Mouse (Mus musculus): Measurements from ENCODE around the gene Pdzd2. TPM values are rescaled to one million over a fixed set of nuclear protein-coding genes. Genes with fewer than 3 reads are reported as not detected.
A peak's percentile ranks its signal among the peaks of the same experiment; 100 is the strongest.

Gene Pdzd2
- polyA plus RNA-seq, 2 experiments, result 0.19 to 0.89 TPM

DNA sequence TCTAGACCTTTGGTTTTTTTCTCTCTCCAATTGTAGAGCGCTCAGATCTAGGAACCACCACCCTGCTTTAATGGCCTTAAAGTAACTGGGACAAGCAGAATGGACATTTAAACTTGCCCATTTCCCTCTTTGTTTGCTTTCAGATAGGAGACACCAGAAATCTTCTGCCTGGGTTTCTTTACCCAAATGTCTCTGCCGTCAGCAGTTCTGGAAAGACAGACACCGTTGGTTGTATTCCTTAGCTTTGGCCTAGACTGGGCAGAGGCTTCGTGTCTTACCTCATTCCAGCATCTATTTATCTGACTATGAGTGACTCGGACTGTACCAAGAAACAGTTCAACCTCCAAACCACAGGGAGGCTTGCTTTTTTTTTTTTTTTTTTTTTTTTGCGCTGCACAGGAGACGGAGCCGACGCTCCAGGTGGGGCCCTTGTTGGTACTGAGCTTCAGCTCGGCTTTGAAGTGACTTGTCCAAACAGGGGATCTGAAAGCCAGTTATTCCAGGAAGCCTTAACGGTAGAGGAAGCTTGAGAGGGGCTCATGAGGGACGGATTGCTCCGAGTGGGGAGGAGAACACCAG lies 363.1 kb downstream of the Pdzd2 start:
- Histone ChIP-seq H3K36me3 (replicated peaks; ENCODE audit: control insufficient read depth, insufficient read depth, low read depth) (no peaks in the 10 kb centered on the region), H3K4me3 (ENCODE audit: insufficient read depth in 1 of 2, low read depth in 2 of 2, low read length in 2 of 2) (no peak overlapping the region; a peak in 1 of 4 replicates), H3K4me2 (ENCODE audit: low read depth) (peak overlapping the region; percentile 80), H3K9ac (replicated peaks) (no peak overlapping the region; the same call in 1 of the 2 replicates), H3K27ac (no peak overlapping the region), H3K27me3 (ENCODE audit: control insufficient read depth, insufficient read depth, low read length) (no peaks in the 10 kb centered on the region), H3K4me1 (replicated peaks; ENCODE audit: control insufficient read depth in 2 of 2, insufficient read depth in 2 of 2, low read length in 1 of 2) (peaks cover 2 to 8% of the 10 kb centered on the region in 2 experiments; a peak in 3 of 4 replicates), H3K9me3 (ENCODE audit: control insufficient read depth, low read length) (no peaks in the 10 kb centered on the region)
- WGBS (ENCODE audit: insufficient replicate concordance), result 17% methylated on average over 13 of the region's 13 CpGs
- TF ChIP-seq CTCF (IDR thresholded peaks at IDR 0.05; ENCODE audit: low read depth), result no peak
- TF ChIP-seq EP300 (IDR thresholded peaks at IDR 0.05; ENCODE audit: low read depth), result no peak
- ATAC-seq (ENCODE audit: insufficient read depth) (no peak), DNase-seq (ENCODE audit: low read depth in 3 of 3, low spot score in 3 of 3) (no peak)

DNA sequence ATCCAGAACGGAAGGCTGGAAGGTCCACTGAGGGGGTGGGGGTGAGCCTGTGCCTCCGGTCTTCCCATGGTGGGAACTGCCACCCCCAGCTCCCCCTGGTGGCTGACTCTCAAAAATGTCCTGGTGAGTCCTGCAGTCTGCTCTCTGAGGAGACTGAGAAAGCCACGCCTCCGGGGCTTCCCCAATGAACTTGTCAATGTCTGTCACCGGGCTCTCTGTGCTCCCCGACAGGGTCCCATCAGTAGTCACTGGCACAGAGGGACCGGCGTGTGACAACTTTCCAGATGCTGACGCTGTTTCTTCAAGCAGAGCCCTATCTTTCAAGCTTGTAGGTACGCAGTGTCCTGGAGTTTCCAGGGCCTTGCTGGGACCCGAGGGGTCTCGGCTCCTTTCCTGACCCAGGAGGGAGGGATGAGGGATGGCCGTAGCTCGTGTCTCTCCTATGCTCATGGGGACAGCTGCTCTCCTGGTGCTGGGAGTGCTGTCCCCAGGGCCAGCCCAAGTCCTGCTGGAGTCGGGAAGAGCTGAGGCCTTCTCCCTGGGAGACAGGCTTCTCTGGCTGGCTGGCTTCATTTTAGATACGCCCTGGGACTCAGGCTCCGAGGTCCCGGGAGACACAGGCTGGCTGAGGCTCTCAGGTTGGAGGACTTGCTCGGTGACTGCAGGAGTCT lies 363.9 kb downstream of the Pdzd2 start:
- Histone ChIP-seq H3K4me2 (ENCODE audit: low read depth) (peak overlapping the region; percentile 80), H3K4me3 (ENCODE audit: insufficient read depth in 1 of 2, low read depth in 2 of 2, low read length in 2 of 2) (peak overlapping the region; percentile 43 to 51), H3K27ac (no peak overlapping the region), H3K4me1 (replicated peaks; ENCODE audit: control insufficient read depth in 2 of 2, insufficient read depth in 2 of 2, low read length in 1 of 2) (peaks cover 2 to 8% of the 10 kb centered on the region in 2 experiments; a peak in 3 of 4 replicates), H3K36me3 (replicated peaks; ENCODE audit: control insufficient read depth, insufficient read depth, low read depth) (no peaks in the 10 kb centered on the region), H3K27me3 (ENCODE audit: control insufficient read depth, insufficient read depth, low read length) (no peaks in the 10 kb centered on the region), H3K9me3 (ENCODE audit: control insufficient read depth, low read length) (no peaks in the 10 kb centered on the region), H3K9ac (replicated peaks) (peak overlapping the region; percentile 58)
- WGBS (ENCODE audit: insufficient replicate concordance), result 6% methylated on average over 19 of the region's 19 CpGs
- peak; percentile 83 for ATAC-seq (ENCODE audit: insufficient read depth)
- peak; percentile 76 to 85 (median 79) for DNase-seq (ENCODE audit: low read depth in 3 of 3, low spot score in 3 of 3)
- TF ChIP-seq EP300 (IDR thresholded peaks at IDR 0.05; ENCODE audit: low read depth) (no peak), CTCF (IDR thresholded peaks at IDR 0.05; ENCODE audit: low read depth) (peak; percentile 90)

DNA sequence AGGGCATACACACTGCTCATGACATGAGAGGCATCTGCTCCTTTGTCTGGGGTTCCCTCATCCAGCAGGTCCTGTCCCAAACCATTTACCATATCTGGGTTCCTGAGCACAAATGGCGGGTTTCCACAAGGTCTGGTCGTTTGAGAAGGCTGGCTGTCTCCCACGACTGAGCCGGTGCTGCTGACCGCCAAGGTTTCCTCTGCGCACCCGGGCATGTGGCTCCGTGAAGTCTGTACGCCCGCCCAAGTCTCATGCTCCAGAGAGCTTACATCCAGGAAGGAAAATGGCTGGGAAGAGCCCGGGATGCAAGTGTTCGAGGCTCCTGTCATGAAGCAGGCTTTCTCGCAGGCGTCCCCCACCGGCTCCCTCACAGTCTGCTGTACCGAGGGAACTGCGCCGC lies 364.8 kb downstream of the Pdzd2 start:
- ATAC-seq (ENCODE audit: insufficient read depth), result no peak

DNA sequence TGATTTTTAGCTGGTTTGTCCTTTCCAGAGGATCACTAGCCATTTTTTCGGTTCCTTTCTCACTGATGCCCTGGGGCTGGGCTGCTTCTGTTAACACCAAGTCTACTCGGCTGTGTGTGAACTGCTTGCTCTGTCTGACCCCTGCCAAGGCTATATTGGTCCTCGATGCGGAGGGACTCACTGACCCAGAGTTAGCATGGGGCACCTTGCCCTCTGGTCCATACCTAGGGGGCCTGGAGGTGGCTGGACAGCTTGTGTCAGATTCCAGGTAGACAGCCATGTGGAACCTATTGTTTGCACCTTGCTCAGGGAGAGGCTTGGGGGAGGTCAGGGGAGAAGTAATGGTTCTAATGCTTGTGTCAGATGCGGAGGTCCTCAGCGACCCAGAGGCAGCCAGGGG lies 365.8 kb downstream of the Pdzd2 start:
- WGBS (ENCODE audit: insufficient replicate concordance), result 73% methylated on average over 6 of the region's 6 CpGs
- no peaks in the 10 kb centered on the region for H3K36me3 ChIP-seq (replicated peaks; ENCODE audit: control insufficient read depth, insufficient read depth, low read depth)
- DNase-seq (ENCODE audit: low read depth in 3 of 3, low spot score in 3 of 3) (no peak), ATAC-seq (ENCODE audit: insufficient read depth) (no peak)
- no peaks in the 10 kb centered on the region for H3K27me3 ChIP-seq (ENCODE audit: control insufficient read depth, insufficient read depth, low read length)
- no peak overlapping the region for H3K4me3 ChIP-seq (ENCODE audit: insufficient read depth in 1 of 2, low read depth in 2 of 2, low read length in 2 of 2)
- H3K4me1 ChIP-seq (replicated peaks; ENCODE audit: control insufficient read depth in 2 of 2, insufficient read depth in 2 of 2, low read length in 1 of 2), result peaks cover 2 to 8% of the 10 kb centered on the region in 2 experiments; a peak in 3 of 4 replicates
- no peak for TF ChIP-seq EP300 (IDR thresholded peaks at IDR 0.05; ENCODE audit: low read depth)
- no peak for TF ChIP-seq CTCF (IDR thresholded peaks at IDR 0.05; ENCODE audit: low read depth)
- no peak overlapping the region for H3K9ac ChIP-seq (replicated peaks)
- no peaks in the 10 kb centered on the region for H3K9me3 ChIP-seq (ENCODE audit: control insufficient read depth, low read length)
- no peak overlapping the region for H3K27ac ChIP-seq
- no peak overlapping the region for H3K4me2 ChIP-seq (ENCODE audit: low read depth)

More for the DNA sequence above, 364.8 kb downstream of the Pdzd2 start:
- no peak overlapping the region for H3K27ac ChIP-seq
- peak overlapping the region; percentile 80 for H3K4me2 ChIP-seq (ENCODE audit: low read depth)
- TF ChIP-seq EP300 (IDR thresholded peaks at IDR 0.05; ENCODE audit: low read depth), result no peak
- peak; percentile 9; the same call in 1 of the 2 replicates for TF ChIP-seq CTCF (IDR thresholded peaks at IDR 0.05; ENCODE audit: low read depth)
- H3K9ac ChIP-seq (replicated peaks), result no peak overlapping the region
- H3K4me3 ChIP-seq (ENCODE audit: insufficient read depth in 1 of 2, low read depth in 2 of 2, low read length in 2 of 2), result peak overlapping the region in 1 of 2 experiments; percentile 51; a peak in 2 of 4 replicates
- no peaks in the 10 kb centered on the region for H3K36me3 ChIP-seq (replicated peaks; ENCODE audit: control insufficient read depth, insufficient read depth, low read depth)
- H3K4me1 ChIP-seq (replicated peaks; ENCODE audit: control insufficient read depth in 2 of 2, insufficient read depth in 2 of 2, low read length in 1 of 2), result peaks cover 2 to 8% of the 10 kb centered on the region in 2 experiments; a peak in 3 of 4 replicates
- DNase-seq (ENCODE audit: low read depth in 3 of 3, low spot score in 3 of 3), result no peak
- no peaks in the 10 kb centered on the region for H3K27me3 ChIP-seq (ENCODE audit: control insufficient read depth, insufficient read depth, low read length)
- 56% methylated on average over 18 of the region's 18 CpGs for WGBS (ENCODE audit: insufficient replicate concordance)
- H3K9me3 ChIP-seq (ENCODE audit: control insufficient read depth, low read length), result no peaks in the 10 kb centered on the region

DNA sequence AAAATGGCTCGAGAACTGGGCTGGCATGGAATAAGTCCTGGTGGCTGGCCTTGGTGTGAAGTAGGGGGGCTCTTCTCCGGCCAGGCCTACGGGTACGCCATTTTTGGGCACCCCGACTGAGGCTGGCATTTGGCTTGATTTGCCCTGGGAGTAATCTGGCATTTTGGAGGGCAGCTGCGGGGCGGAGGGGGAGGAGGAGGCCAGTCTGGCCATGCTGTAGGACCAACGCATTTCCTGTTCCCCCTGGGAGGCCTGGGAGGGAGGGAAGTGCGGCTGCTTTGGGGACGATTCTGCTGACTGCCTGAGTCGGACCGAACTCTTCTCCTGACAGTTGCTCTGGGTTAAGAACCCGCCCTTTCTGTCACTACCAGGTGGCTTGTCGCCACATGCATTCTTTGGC lies 366.2 kb downstream of the Pdzd2 start:
- TF ChIP-seq EP300 (IDR thresholded peaks at IDR 0.05; ENCODE audit: low read depth) (no peak), CTCF (IDR thresholded peaks at IDR 0.05; ENCODE audit: low read depth) (no peak)
- H3K27me3 ChIP-seq (ENCODE audit: control insufficient read depth, insufficient read depth, low read length), result no peaks in the 10 kb centered on the region
- ATAC-seq (ENCODE audit: insufficient read depth), result no peak
- H3K9ac ChIP-seq (replicated peaks), result no peak overlapping the region
- DNase-seq (ENCODE audit: low read depth in 3 of 3, low spot score in 3 of 3), result no peak
- 58% methylated on average over 14 of the region's 14 CpGs for WGBS (ENCODE audit: insufficient replicate concordance)
- H3K4me1 ChIP-seq (replicated peaks; ENCODE audit: control insufficient read depth in 2 of 2, insufficient read depth in 2 of 2, low read length in 1 of 2), result peaks cover 4 to 8% of the 10 kb centered on the region in 2 experiments; a peak in 3 of 4 replicates
- H3K4me2 ChIP-seq (ENCODE audit: low read depth), result no peak overlapping the region
- no peaks in the 10 kb centered on the region for H3K9me3 ChIP-seq (ENCODE audit: control insufficient read depth, low read length)
- no peak overlapping the region for H3K4me3 ChIP-seq (ENCODE audit: insufficient read depth in 1 of 2, low read depth in 2 of 2, low read length in 2 of 2)
- no peak overlapping the region for H3K27ac ChIP-seq
- no peaks in the 10 kb centered on the region for H3K36me3 ChIP-seq (replicated peaks; ENCODE audit: control insufficient read depth, insufficient read depth, low read depth)
